Mouse (Mus musculus) ES-E14 (cell line): ENCODE measurements at regions not wholly inside any gene's neighbourhood (a gene's known extent, or its start where the extent isn't known, plus 50 kb on each side); places are given as distances from the start of the nearest gene placed in this dataset.

Experiments used
- HCFC1 ChIP-seq: IDR thresholded peaks from 2 replicates; pipeline ENCODE4 v1.6.1; 2012; ENCODE audit warnings: low read length, inconsistent platforms, borderline replicate concordance; ENCODE audit not compliant: insufficient read depth
- ZC3H11A ChIP-seq: IDR thresholded peaks from 2 replicates; pipeline ENCODE4 v1.6.1; 2012; ENCODE audit warnings: low read depth, mild to moderate bottlenecking, inconsistent platforms, low read length, borderline replicate concordance
- ZNF384 ChIP-seq: IDR thresholded peaks from 2 replicates; pipeline ENCODE4 v1.6.1; 2012; ENCODE audit warnings: low read depth, low read length, inconsistent platforms

GRCm38 (mm10) chr5:17276782-17277578, 96.0 kb upstream of the Speer4f2 start:
- TF ChIP-seq HCFC1 (no peak), ZC3H11A (no peak), ZNF384 (no peak)
